Mouse (Mus musculus) myocyte (in vitro differentiated cells): ENCODE results near the gene Gtf2h3.

Experiments
- CEBPB ChIP-seq: IDR thresholded peaks from 2 replicates; pipeline ENCODE4 v1.6.1; 2011; ENCODE audit warnings: mild to moderate bottlenecking, moderate library complexity; ENCODE audit not compliant: poor library complexity, insufficient read depth, severe bottlenecking
- E2F4 ChIP-seq: IDR thresholded peaks from one replicate; pipeline ENCODE4 v1.6.1; 2011; ENCODE audit warnings: mild to moderate bottlenecking, control low read depth, moderate library complexity; ENCODE audit not compliant: insufficient read depth
- MAX ChIP-seq: IDR thresholded peaks from one replicate; pipeline ENCODE4 v1.6.1; 2011; ENCODE audit warnings: low read depth, mild to moderate bottlenecking, control low read depth
- MYOD1 ChIP-seq, 3 experiments: IDR thresholded peaks; one replicate each; pipeline ENCODE4 v1.6.1; 2011; ENCODE audit warnings: control low read depth in 2 of 3, low read depth in 2 of 3, mild to moderate bottlenecking in 2 of 3, moderate library complexity in 1 of 3; ENCODE audit not compliant: insufficient read length in 2 of 3, control insufficient read depth in 1 of 3
- MYOG ChIP-seq, 3 experiments: IDR thresholded peaks; one replicate each; pipeline ENCODE4 v1.6.1; 2011; ENCODE audit warnings: control low read depth in 2 of 3, low read depth in 2 of 3, mild to moderate bottlenecking in 2 of 3; ENCODE audit not compliant: insufficient read length in 2 of 3, control insufficient read depth in 1 of 3, insufficient read depth in 1 of 3
- POLR2A ChIP-seq: IDR thresholded peaks from one replicate; pipeline ENCODE4 v1.6.1; 2011; ENCODE audit warnings: low read depth, mild to moderate bottlenecking, control low read depth, moderate library complexity; ENCODE audit not compliant: insufficient read length
- POLR2AphosphoS2 ChIP-seq: IDR thresholded peaks from one replicate; pipeline ENCODE4 v1.6.1; 2011; ENCODE audit warnings: low read depth, control low read depth; ENCODE audit not compliant: insufficient read length
- REST ChIP-seq: IDR thresholded peaks from one replicate; pipeline ENCODE4 v1.6.1; 2011; ENCODE audit warnings: mild to moderate bottlenecking, control low read depth, moderate library complexity; ENCODE audit not compliant: insufficient read depth, insufficient read length
- TCF3 ChIP-seq: IDR thresholded peaks from one replicate; pipeline ENCODE4 v1.6.1; 2011; ENCODE audit warnings: low read depth, control low read depth; ENCODE audit not compliant: insufficient read length
- USF1 ChIP-seq: IDR thresholded peaks from one replicate; pipeline ENCODE4 v1.6.1; 2011; ENCODE audit warnings: low read depth, mild to moderate bottlenecking, control low read depth, moderate library complexity

DNA sequence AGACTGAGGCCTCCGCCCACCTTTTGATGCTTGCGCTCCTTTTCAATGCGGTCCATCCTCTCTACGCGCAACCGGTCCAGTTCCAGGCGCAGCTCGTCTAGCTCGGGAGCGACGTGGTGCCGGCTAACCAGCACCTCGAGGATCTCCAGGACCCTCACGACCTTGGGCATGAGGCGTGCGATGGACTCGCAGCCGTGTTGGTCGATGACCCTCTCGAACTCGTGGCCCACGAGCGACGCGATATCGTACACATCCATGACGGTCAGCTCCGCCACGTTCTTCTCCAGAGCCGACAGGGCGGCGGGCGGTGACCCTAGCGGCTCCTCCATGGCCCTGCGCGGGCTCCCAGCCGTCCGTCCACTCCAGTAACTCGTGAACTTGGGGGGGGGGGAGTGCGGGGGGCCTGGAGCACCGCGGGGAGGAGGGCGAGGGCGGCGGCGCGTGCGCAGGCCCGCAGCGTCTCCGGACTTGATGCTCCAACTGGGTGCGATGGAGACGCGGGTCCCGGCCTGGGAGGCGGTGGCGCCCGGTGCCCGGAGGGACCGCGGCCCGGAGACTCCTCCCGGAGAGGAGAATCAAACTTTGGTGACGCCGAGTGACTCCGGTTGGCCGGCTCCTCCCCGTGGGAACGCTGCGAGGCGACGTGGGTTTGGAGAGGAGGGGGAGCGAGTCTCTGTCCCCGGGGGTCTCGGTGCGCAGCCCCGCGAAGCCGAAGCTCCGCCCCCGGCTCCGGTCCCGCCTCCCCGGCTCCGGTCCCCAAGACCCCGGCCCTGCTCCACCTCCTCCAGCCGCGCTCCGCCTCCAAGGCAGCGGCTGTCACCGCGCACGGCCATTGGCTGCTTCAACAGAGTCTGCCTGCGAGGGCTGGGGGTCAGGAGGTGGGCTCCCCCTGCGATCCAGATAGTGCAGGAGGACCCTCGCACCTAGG is 48.0 kb upstream of the Gtf2h3 start, which contains the start of gene Rilpl1:
- TF ChIP-seq USF1 (no peak), POLR2AphosphoS2 (peak; percentile 57), E2F4 (no peak), POLR2A (peak; percentile 42), MAX (no peak), CEBPB (no peak), REST (no peak), MYOG (IDR thresholded peaks at IDR 0.05; ENCODE audit: control insufficient read depth in 1 of 3, insufficient read depth in 1 of 3, insufficient read length in 2 of 3, low read depth in 2 of 3) (peak in 2 of 3 experiments; percentile 4 to 26), TCF3 (no peak), MYOD1 (IDR thresholded peaks at IDR 0.05; ENCODE audit: control insufficient read depth in 1 of 3, insufficient read length in 2 of 3, low read depth in 2 of 3) (peak in 1 of 3 experiments; percentile 9)
